Mouse (Mus musculus): ENCODE data around the gene Vwce. TPM values are rescaled to one million over a fixed set of nuclear protein-coding genes. Genes with fewer than 3 reads are reported as not detected.

Gene Vwce
- total RNA-seq, 2 experiments from 2014 or later = 0.60 to 0.91 TPM

DNA sequence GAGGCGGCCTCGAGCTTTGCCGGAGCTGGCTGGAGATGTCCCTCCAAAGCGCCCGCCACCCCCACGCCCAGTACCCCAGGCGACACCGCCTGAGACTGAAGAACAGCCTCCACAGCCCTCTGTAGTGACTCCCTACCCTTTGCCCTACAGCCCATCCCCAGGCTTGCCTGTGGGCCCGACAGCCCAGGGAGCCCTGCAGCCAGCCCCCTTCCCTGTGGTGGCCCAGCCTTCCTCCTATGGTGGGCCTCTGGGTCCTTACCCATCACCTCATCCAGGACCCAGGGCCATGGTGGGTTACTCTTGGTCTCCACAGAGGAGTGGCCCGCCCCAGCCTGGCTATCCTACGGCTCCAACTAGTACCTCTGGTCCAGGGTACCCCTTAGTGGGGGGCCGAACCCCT lies 78.6 kb downstream of the Vwce start:
- no peak for DNase-seq (ENCODE audit: low spot score in 2 of 2)

- DNase-seq (ENCODE audit: low spot score in 2 of 2) = no peak
Observed at GRCm38 (mm10) chr19:10713551-10713950, 79.5 kb downstream of the Vwce start.

GRCm38 (mm10) chr19:10714168-10714567 lies 80.2 kb downstream of the Vwce start:
- no peak for DNase-seq (ENCODE audit: low spot score in 2 of 2)

DNA sequence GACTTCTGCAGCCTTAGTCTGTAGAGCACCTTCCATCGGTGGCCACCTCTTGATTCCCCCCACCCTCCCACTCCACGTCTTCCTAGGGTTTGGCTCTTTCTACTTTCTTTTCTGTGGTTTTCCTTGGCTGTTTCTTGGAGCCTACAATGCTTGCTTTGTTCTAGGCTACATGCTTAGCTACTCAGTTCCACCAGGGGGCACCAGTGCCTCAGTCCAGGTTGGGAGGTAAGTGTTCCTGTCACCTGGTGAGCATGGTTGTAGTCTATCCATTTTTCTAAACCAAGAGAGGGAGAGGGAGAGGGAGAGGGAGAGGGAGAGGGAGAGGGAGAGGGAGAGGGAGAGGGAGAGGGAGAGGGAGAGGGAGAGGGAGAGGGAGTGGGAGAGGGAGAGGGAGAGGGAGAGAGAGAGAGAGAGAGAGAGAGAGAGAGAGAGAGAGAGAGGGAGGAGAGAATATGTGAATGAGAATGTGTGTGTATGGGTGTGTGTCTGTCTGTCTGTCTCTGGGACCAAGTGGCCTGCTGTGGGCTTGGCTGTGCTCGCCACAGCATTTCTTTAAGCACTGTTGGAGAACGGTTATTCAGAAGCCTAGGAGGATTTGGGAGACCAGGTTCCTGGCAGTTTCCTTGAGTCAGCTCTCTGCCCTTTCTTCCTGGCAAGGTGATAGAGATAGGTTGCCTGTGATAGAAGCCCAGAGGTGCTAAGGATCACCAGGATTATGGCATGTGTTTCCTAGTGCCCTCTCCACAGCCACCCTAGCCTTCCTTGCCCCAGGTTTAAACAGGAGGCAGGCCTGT lies 80.9 kb downstream of the Vwce start:
- DNase-seq (ENCODE audit: low spot score in 2 of 2) = peak; percentile 76 to 81

GRCm38 (mm10) chr19:10715476-10715875 lies 81.5 kb downstream of the Vwce start:
- DNase-seq (ENCODE audit: low spot score in 2 of 2) = no peak

Other genes starting within 250 kb of the Vwce start
- gene Syt7, start 245.1 kb upstream of the Vwce start, total RNA-seq (2021) = 100 to 1,000 TPM; 277 to 282 TPM
- gene Lrrc10b, start 176.7 kb upstream of the Vwce start, total RNA-seq (2021) = 10 to 100 TPM; 58.7 to 58.9 TPM
- 1 to 10 TPM; 1.5 to 1.6 TPM for gene Ppp1r32, start 151.3 kb upstream of the Vwce start, total RNA-seq (2021)
- gene Cpsf7, start 108.9 kb upstream of the Vwce start, total RNA-seq (2021) = 10 to 100 TPM; 63.5 to 71.9 TPM
- 10 to 100 TPM; 57.6 to 62.0 TPM for gene Sdhaf2, start 108.1 kb upstream of the Vwce start, total RNA-seq (2021)
- gene Tmem216, start 78.0 kb upstream of the Vwce start, total RNA-seq (2021) = 10 to 100 TPM; 10.1 to 11.8 TPM
- 10 to 100 TPM; 13.0 to 13.9 TPM for gene Cyb561a3, start 57.0 kb upstream of the Vwce start, total RNA-seq (2021)
- gene Tmem138, start 56.9 kb upstream of the Vwce start, total RNA-seq (2021) = 10 to 100 TPM; 12.4 to 12.6 TPM
- 100 to 1,000 TPM; 202 to 215 TPM for gene Ddb1, start 28.9 kb upstream of the Vwce start, total RNA-seq (2021)
- 10 to 100 TPM; 21.7 to 24.4 TPM for gene Tkfc, start 28.6 kb upstream of the Vwce start, total RNA-seq (2021)
- not detected for gene Pga5, start 43.9 kb downstream of the Vwce start, total RNA-seq (2021)
- gene Vps37c, start 54.5 kb downstream of the Vwce start, total RNA-seq (2021) = 10 to 100 TPM; 25.1 to 26.6 TPM
- gene Cd5, start 104.8 kb downstream of the Vwce start, total RNA-seq (2021) = under 1 TPM in 1 of 2 experiments, not detected in 1; 0.19 TPM
- gene Cd6, start 195.8 kb downstream of the Vwce start, total RNA-seq (2021) = under 1 TPM; 0.14 to 0.41 TPM
- gene Slc15a3, start 205.5 kb downstream of the Vwce start, total RNA-seq (2021) = 1 to 10 TPM; 1.8 to 3.0 TPM
- 100 to 1,000 TPM; 221 to 224 TPM for gene Tmem132a, start 235.7 kb downstream of the Vwce start, total RNA-seq (2021)
- 10 to 100 TPM; 33.2 to 40.9 TPM for gene Tmem109, start 247.8 kb downstream of the Vwce start, total RNA-seq (2021)